Mouse (Mus musculus) adrenal gland, postnatal 4 days (tissue): ENCODE measurements around the gene Cer1. TPM values are rescaled to one million over a fixed set of nuclear protein-coding genes. Genes with fewer than 3 reads are reported as not detected.

Experiments used
- total RNA-seq, 2 experiments: library from RNA; stranded (reverse); gene quantifications; 2 replicates each; pipeline ENCODE4 v1.2.3; 2021

Gene Cer1
- total RNA-seq, 2 experiments from 2014 or later: 0.17 TPM; not detected in 1

Other genes with a start within 250 kb of the Cer1 start
- gene Nfib, start 179.4 kb downstream of the Cer1 start, total RNA-seq: 100 to 1,000 TPM; 118 to 124 TPM
- gene Zdhhc21, start 25.2 kb downstream of the Cer1 start, total RNA-seq: 10 to 100 TPM; 23.2 to 25.0 TPM
- gene Frem1, start 167.2 kb upstream of the Cer1 start, total RNA-seq: 10 to 100 TPM; 12.4 to 22.5 TPM